Mouse (Mus musculus) bone marrow macrophage, adult 2 months (primary cell): ENCODE measurements around the gene Ngef.

Experiments
- CTCF ChIP-seq: IDR thresholded peaks from 2 replicates; pipeline ENCODE4 v1.5.1; 2012; ENCODE audit warnings: low read depth, mild to moderate bottlenecking, low read length, moderate library complexity
- POLR2A ChIP-seq: IDR thresholded peaks from 2 replicates; pipeline ENCODE4 v1.6.1; 2012; ENCODE audit warnings: mild to moderate bottlenecking, low read depth, low read length, borderline replicate concordance

GRCm38 (mm10) chr1:87507857-87508256 is 65.8 kb downstream of the Ngef start:
- TF ChIP-seq POLR2A: no peak
- no peak for TF ChIP-seq CTCF
